Mouse (Mus musculus) heart, adult 2 months (tissue): ENCODE data around the gene Nr6a1. TPM values are rescaled to one million over a fixed set of nuclear protein-coding genes. Genes with fewer than 3 reads are reported as not detected.

Experiments used
- DNase-seq, 2 experiments: peaks; one replicate each; pipeline ENCODE4 v3.0.0; 2021
- H3K27ac ChIP-seq: fragments of 200-600 bp; 2 replicates; pipeline ENCODE4 v1.8.1; 2022
- H3K27me3 ChIP-seq: fragments of 200-500 bp; 2 replicates; pipeline ENCODE4 v1.6.1; 2012; ENCODE audit warnings: mild to moderate bottlenecking, low read length, inconsistent platforms, mixed read lengths; ENCODE audit not compliant: control insufficient read depth, insufficient read depth
- H3K36me3 ChIP-seq: fragments of 200-500 bp; 2 replicates; pipeline ENCODE4 v1.6.1; 2012; ENCODE audit warnings: low read length, inconsistent platforms; ENCODE audit not compliant: control insufficient read depth, insufficient read depth
- H3K4me1 ChIP-seq: fragments of 200-500 bp; 2 replicates; pipeline ENCODE4 v1.6.1; 2011; ENCODE audit warnings: low read length; ENCODE audit not compliant: control insufficient read depth, insufficient read depth
- H3K4me3 ChIP-seq: fragments of 200-600 bp; 2 replicates; pipeline ENCODE4 v1.8.1; 2022
- H3K79me2 ChIP-seq: fragments of 200-500 bp; replicated peaks from 2 replicates; pipeline ENCODE4 v1.6.1; 2012; ENCODE audit warnings: mild to moderate bottlenecking, inconsistent platforms, low read length, moderate library complexity, mixed read lengths; ENCODE audit not compliant: control insufficient read depth, insufficient read depth
- H3K9ac ChIP-seq: fragments of 200-500 bp; 2 replicates; pipeline ENCODE4 v1.6.1; 2012; ENCODE audit warnings: low read depth, mild to moderate bottlenecking, control low read depth, inconsistent platforms, low read length, mixed read lengths
- CTCF ChIP-seq: fragments of 200-600 bp; IDR thresholded peaks from 2 replicates; pipeline ENCODE4 v1.8.1; 2022; ENCODE audit warnings: antibody characterized with exemption, mild to moderate bottlenecking, moderate library complexity
- EP300 ChIP-seq: fragments of 200-500 bp; IDR thresholded peaks from 2 replicates; pipeline ENCODE4 v1.6.1; 2011; ENCODE audit warnings: low read depth, low read length, control low read depth; ENCODE audit not compliant: insufficient read depth
- POLR2A ChIP-seq: fragments of 200-500 bp; IDR thresholded peaks from 2 replicates; pipeline ENCODE4 v1.6.1; 2011; ENCODE audit warnings: mild to moderate bottlenecking, low read depth, low read length, control low read depth; ENCODE audit not compliant: insufficient read depth
- WGBS: fragments of 180-500 bp; shearing (Covaris S2); methylation state at CpG from one replicate; pipeline ENCODE4 v1.1.7; 2018; 5-methylcytosine and 5-hydroxymethylcytosine counted together
- intact Hi-C: fragments of 180-260 bp; cut with DNase I; formaldehyde crosslinking; loops from one replicate; pipeline ENCODE4 v1.15.1; 2025
- polyA plus RNA-seq: library from polyadenylated mRNA; depleted of rRNA; stranded (reverse); fragments of >200 nt; gene quantifications from 2 replicates; pipeline ENCODE4 v1.2.3, GENCODE M21; 2012
- total RNA-seq, 2 experiments: library from RNA; stranded (reverse); gene quantifications; 2 replicates each; pipeline ENCODE4 v1.2.3; 2021

Gene Nr6a1
- total and polyA plus RNA-seq, 3 experiments, result 1.2 to 1.4 (median 1.3) TPM

DNA sequence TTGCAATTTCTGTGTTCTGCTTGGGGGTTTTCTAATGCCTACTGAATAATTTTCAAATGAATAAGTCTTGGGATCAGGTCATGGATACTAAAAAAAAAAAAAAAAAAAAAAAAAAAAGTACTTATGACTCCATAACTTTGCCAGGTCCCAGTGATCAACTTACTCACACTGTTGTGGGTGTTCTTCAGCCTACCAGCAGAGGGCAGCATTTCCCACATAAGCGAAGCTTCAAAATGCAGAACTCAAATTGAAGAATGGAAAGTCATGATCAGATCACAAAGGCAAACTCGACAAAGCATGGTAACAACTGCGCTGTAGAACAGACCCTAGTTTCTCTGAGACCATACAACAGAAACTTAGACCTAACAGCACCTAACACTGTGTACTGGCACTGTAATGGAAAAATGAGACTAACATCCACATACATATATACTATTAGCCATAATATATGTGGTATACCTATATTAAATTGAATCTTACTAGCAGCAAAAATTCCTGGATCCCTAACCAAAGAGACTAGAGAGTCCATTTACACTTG, 130.3 kb downstream of the Nr6a1 start:
- WGBS, result 7% methylated on average over 3 of the region's 3 CpGs

GRCm38 (mm10) chr2:38787338-38787737, 140.2 kb downstream of the Nr6a1 start:
- H3K9ac ChIP-seq, result no peak overlapping the region
- no peaks in the 10 kb centered on the region for H3K79me2 ChIP-seq
- H3K36me3 ChIP-seq, result no peaks in the 10 kb centered on the region
- no peaks in the 10 kb centered on the region for H3K27me3 ChIP-seq
- intact Hi-C loops, result no loop called here
- TF ChIP-seq CTCF, result no peak
- no peak for TF ChIP-seq EP300
- no peak for TF ChIP-seq POLR2A
- no peak overlapping the region for H3K4me3 ChIP-seq
- H3K4me1 ChIP-seq, result no peaks in the 10 kb centered on the region
- H3K27ac ChIP-seq, result no peak overlapping the region
- WGBS, result 71% methylated on average over 4 of the region's 4 CpGs
- no peak for DNase-seq

More for the DNA sequence above, 130.3 kb downstream of the Nr6a1 start:
- H3K4me1 ChIP-seq, result no peaks in the 10 kb centered on the region
- no peaks in the 10 kb centered on the region for H3K27me3 ChIP-seq
- no peak overlapping the region for H3K4me3 ChIP-seq
- TF ChIP-seq CTCF (peak; percentile 93), EP300 (peak; percentile 43; the same call in 1 of the 2 replicates), POLR2A (no peak)
- no peaks in the 10 kb centered on the region for H3K36me3 ChIP-seq
- no peak overlapping the region for H3K27ac ChIP-seq
- intact Hi-C loops, result loop anchor here (1.0 to 5.0 kb wide), 3 partner anchors 35 to 200 kb away; partner anchors contain the start of gene Wdr38
- H3K79me2 ChIP-seq, result no peaks in the 10 kb centered on the region
- peak; percentile 60 to 77 for DNase-seq
- H3K9ac ChIP-seq, result no peak overlapping the region

DNA sequence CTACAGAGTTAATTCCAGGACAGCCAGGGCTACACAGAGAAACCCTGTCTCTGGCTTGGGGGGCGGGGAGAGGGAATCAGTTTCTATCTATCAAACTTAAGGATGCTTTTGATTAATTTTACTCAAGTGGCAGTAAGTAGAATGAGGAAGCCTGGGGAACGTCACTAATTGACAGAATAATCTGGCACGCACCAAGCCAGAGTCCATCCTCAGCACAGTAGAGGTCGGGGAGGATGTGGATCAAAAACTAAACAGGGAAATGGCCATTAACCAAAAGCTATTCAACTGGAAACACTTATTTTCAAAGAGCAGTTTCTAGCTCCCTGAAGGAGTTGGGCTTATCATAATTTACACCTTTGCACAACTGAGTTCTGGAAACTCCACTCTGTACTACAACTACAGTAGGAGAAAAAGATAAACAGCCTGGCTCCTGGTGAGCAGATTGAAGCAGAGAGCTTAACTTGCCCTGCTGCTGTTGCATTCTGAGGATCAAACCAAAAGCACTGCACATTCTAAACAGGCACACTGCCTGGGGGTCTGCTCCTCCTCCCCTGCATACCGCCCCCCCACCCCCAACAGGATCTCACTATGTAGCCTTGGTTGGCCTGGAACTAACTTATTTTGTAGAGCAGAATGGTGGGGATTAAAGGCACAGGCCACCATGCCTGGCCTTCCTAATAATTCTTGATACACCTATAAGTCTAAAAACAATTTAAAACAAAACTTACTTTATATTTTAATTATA, 141.1 kb downstream of the Nr6a1 start:
- intact Hi-C loops, result no loop called here
- no peaks in the 10 kb centered on the region for H3K36me3 ChIP-seq
- no peaks in the 10 kb centered on the region for H3K79me2 ChIP-seq
- no peak overlapping the region for H3K4me3 ChIP-seq
- no peaks in the 10 kb centered on the region for H3K4me1 ChIP-seq
- 56% methylated on average over 5 of the region's 5 CpGs for WGBS
- H3K27me3 ChIP-seq, result no peaks in the 10 kb centered on the region
- H3K9ac ChIP-seq, result no peak overlapping the region
- TF ChIP-seq EP300 (no peak), CTCF (no peak), POLR2A (no peak)
- H3K27ac ChIP-seq, result no peak overlapping the region
- no peak for DNase-seq

- no peaks in the 10 kb centered on the region for H3K79me2 ChIP-seq
- intact Hi-C loops, result no loop called here
- no peak overlapping the region for H3K9ac ChIP-seq
- no peaks in the 10 kb centered on the region for H3K36me3 ChIP-seq
- WGBS, result 61% methylated on average over 3 of the region's 3 CpGs
- H3K27ac ChIP-seq, result no peak overlapping the region
- no peak for DNase-seq
- H3K27me3 ChIP-seq, result no peaks in the 10 kb centered on the region
- no peak overlapping the region for H3K4me3 ChIP-seq
- no peaks in the 10 kb centered on the region for H3K4me1 ChIP-seq
- TF ChIP-seq POLR2A (no peak), CTCF (no peak), EP300 (no peak)
Measured at GRCm38 (mm10) chr2:38785113-38785512, 142.4 kb downstream of the Nr6a1 start.

GRCm38 (mm10) chr2:38784396-38784795, 143.1 kb downstream of the Nr6a1 start:
- no peak overlapping the region for H3K9ac ChIP-seq
- DNase-seq, result no peak
- no peak overlapping the region for H3K27ac ChIP-seq
- H3K79me2 ChIP-seq, result no peaks in the 10 kb centered on the region
- TF ChIP-seq EP300 (no peak), POLR2A (no peak), CTCF (no peak)
- no peak overlapping the region for H3K4me3 ChIP-seq
- H3K4me1 ChIP-seq, result no peaks in the 10 kb centered on the region
- no peaks in the 10 kb centered on the region for H3K36me3 ChIP-seq
- intact Hi-C loops, result no loop called here
- no peaks in the 10 kb centered on the region for H3K27me3 ChIP-seq
- WGBS, result 53% methylated on average over 11 of the region's 11 CpGs

DNA sequence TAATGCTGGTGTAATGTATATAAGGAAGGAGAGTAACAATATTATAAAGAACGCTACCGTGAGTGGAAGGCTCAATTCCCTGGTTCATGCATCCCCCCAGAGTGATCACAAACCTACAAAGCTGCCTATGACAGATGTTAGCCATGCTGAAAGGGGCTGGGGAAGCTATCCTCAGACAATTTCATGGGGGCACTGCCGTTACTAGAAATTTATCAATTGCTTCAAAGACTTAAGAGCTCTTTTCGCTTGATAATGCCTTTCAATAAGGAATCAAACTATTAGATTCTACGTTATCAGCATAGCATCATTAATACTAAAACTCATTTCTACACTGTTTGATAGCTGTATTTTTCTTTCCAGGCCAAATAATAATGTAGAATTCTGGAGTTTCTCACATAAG, 144.1 kb downstream of the Nr6a1 start:
- intact Hi-C loops, result no loop called here
- Histone ChIP-seq H3K79me2 (no peaks in the 10 kb centered on the region), H3K4me1 (no peaks in the 10 kb centered on the region), H3K36me3 (no peaks in the 10 kb centered on the region), H3K27me3 (no peaks in the 10 kb centered on the region), H3K4me3 (no peak overlapping the region), H3K9ac (no peak overlapping the region), H3K27ac (no peak overlapping the region)
- WGBS, result 88% methylated on average over 5 of the region's 5 CpGs
- no peak for DNase-seq
- TF ChIP-seq EP300 (no peak), CTCF (no peak), POLR2A (no peak)
